Mouse (Mus musculus) cerebellum, postnatal 10 days (tissue): ENCODE data around the gene Gatd1.
"Not testable (repeated sequence)": the region's sequence is repeated elsewhere in the genome, so short reads cannot be mapped to it uniquely, and the experiment has no call there.

Experiments used
- DNase-seq, 2 experiments: peaks; one replicate each; pipeline ENCODE4 v3.0.0; 2021; ENCODE audit warnings: mixed read lengths in 2 of 2

Gene Gatd1

DNA sequence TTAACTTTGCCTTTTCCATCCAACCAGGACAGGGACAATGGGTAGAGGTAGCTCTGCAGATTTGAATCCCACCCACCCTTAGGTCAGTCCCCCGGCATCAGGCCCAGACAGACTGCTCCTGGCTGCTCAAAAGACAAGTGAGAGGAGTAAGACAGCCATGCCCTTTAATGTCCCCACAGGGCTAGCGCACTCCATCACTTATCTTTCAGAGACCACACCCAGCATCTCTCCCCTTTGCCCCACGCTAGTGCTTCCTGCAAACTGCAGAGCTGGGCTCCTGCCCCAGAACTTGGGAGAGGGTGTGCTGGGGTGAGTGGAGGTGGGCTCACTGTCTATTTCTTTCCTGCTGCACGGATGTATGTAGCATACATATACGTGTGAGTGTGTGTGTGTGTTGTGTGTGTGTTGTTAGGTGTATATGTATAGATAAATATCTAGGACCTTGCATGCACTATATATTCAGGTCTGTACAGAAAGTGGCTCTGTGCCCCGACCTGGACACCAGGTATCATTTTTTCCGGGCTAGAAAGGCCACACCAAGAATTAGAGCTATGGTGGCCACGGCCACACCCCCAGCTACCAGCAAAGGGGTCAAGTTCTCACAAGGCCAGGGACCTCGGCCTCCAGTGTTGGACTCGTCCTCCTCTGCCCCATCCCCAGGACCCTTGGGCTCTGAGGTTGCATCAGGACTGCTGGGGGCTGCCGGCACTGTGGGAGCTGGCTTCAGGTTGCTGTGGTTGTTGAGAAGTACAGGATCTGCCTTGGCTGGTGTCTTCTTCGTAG lies 13.2 kb upstream of the Gatd1 start:
- no peak for DNase-seq

- DNase-seq = no peak
These were observed 9.9 kb upstream of the Gatd1 start for GRCm38 (mm10) chr7:141423811-141424210.

DNA sequence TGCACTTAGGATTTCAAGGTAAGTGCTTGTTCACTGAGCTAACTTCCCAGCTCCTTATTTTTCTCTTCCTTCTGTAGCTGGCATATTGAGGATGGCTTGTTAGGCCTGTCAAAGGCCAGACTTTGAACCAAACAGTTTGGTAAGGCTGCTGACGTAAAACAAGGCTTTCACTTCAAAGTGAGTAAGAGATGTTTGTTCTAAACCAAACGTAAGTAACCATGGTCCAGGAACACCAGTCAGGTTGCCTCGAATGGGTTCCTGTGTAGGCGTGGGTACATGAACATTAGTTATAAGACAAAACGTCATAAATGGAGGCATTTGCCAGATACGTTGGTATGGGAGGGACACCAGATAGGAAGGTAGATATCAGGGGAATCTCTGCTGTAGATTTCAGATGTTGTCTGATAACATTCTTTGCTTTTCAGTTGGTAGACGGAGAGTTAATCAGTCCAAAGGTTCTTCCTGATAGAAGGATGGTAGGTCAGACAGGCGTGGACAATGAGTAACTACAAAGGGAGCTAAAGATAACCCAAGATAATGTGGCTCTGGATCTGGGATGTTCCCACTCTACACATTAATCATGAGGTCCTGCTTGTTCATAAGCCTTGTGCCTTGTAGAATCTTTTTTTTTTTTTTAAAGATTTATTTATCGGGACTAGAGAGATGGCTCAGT lies 6.2 kb upstream of the Gatd1 start:
- DNase-seq = no peak

- peak; percentile 69 to 74 for DNase-seq
These were observed 5.0 kb upstream of the Gatd1 start for GRCm38 (mm10) chr7:141418970-141419369.

GRCm38 (mm10) chr7:141417731-141418681 lies 4.1 kb upstream of the Gatd1 start:
- peak; percentile 46 to 49 for DNase-seq

DNA sequence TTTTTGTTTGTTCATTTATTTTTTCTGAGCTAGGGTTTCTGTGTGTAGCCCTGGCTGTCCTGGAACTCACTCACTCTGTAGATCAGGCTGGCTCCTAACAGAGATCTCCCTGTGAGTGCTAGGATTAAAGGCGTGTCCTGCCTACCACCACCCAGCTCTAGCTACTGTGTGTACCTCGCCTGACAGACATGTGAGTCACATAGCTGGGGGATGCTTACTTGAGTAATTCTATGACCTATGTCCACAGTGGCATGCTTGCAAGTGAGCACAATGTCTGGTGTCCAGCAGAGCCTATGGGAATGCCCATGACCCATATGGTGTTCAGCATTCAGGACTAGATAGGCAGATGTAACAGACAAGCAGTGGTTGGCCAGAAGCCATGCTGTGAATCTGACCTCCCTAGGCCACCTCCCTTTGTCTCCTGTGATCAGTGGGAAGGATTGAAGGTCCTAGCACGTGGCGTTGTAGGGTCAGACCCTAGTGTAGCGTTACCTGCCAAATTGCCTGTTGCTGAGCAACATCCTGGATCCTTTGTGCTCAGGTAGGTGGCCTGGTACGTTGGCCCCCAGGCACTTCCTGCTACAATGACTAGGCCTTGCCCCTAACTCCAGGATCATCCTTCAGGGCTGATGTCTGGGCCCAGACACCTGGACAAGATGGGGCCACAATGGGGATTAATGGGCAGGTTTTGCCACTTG lies 2.4 kb upstream of the Gatd1 start:
- peak in 1 of 2 experiments; percentile 31 for DNase-seq

- DNase-seq = no peak
These were observed 605 bp downstream of the Gatd1 start for GRCm38 (mm10) chr7:141413331-141413730.

- no peak for DNase-seq
These were observed 2.3 kb downstream of the Gatd1 start for GRCm38 (mm10) chr7:141411667-141412066.

DNA sequence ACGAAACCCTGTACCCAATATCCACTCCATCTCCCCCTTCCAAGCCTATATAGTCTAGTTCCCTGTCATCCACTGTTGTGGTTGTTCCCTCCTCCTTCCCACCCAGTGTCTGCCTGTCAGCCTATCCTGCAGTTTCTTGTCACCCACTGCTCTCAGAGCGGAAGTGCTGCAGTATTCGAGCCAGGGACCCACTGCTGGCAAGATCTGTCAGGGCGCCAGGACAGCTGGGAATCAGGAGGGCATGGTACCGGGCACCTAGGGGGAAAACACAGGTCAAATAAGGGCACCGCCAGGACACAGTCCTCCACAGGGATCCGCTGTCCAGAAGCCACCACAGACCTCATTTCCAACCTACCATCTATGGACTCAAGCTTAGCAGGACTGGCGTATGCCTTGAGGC lies 3.3 kb downstream of the Gatd1 start:
- peak; percentile 34 for DNase-seq

GRCm38 (mm10) chr7:141408833-141409232 lies 5.1 kb downstream of the Gatd1 start:
- DNase-seq = peak; percentile 96 to 98

- not testable (repeated sequence) for DNase-seq
These were observed 6.3 kb downstream of the Gatd1 start for GRCm38 (mm10) chr7:141407670-141408069.

- DNase-seq = no peak
These were observed 8.5 kb downstream of the Gatd1 start for GRCm38 (mm10) chr7:141405466-141405865.

DNA sequence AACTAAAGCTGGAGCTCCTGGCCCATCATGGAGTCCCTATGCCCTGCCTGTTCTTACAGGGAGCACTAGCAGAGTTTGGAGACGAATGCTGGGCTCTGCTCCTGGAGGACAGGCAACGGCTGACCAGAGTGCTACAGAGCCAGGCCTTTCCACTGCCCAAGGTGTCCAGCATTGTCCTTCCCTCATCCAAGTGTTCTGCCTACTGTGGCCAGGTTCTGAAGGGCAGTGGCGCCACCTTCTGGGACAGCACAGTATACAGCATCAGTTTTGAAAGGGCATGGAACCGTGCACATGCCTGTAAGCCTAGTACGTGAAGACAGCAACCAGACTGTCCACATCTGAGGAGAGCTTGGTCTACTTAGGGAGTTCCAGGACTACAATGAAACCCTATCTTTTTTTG lies 10.6 kb downstream of the Gatd1 start:
- peak; percentile 75 to 78 for DNase-seq

DNA sequence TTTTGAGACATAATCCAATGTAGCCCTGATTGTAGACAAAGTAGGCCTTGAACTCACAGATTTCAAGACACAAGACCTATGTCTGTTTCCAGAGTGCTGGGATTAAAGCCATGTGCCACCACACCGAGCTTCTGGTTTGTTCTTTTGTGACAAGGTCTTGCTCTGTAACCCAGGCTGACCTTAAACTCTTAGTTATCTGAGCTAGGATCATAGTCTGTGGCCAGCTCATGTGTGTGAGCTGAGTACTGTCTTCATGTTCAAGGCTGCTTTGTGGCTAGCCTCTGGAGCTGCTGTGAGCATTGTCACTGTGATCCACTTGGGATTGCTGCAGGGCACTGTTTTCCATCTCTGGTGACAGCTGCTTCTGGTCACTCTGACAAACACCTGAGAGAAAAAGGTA lies 18.6 kb downstream of the Gatd1 start:
- no peak for DNase-seq

DNA sequence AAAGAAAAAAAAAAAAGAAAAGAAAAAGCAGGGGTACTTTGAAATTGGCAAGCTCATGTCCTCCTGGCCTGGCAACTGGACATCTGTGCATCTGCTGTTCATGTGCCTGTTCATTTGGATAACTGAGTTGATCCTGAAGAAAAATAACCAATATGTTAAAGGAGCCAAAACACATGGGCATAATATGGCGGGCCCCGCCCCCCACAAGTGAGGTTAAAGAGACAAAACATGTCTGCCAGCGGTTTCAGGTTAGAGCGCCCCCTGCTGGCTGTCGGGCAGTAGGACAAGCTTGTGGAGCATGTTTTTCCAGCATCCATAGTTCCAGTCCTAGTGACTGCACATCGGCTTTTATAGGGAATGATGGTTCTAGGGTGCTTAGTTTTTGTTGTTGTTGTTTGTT lies 19.2 kb downstream of the Gatd1 start:
- peak; percentile 84 to 86 for DNase-seq

DNA sequence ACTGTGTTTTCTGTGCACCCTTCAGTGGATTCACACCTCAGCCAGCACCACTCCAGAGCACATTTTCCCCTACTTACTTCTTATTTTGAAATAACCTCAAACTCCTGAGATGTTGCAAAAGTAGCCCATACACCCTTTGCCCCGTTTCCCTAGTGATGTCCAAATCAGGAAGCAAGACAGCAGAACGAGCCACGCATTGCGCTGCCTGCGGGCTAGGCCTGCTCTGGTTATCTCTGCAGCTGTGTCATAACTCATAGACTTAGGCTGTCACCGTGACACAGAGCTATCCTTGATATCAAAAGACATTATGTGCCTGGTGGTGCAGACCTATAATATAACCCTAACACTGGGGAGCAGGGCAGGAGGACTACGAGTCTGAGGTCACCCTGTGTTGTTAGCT lies 19.8 kb downstream of the Gatd1 start:
- DNase-seq = no peak

DNA sequence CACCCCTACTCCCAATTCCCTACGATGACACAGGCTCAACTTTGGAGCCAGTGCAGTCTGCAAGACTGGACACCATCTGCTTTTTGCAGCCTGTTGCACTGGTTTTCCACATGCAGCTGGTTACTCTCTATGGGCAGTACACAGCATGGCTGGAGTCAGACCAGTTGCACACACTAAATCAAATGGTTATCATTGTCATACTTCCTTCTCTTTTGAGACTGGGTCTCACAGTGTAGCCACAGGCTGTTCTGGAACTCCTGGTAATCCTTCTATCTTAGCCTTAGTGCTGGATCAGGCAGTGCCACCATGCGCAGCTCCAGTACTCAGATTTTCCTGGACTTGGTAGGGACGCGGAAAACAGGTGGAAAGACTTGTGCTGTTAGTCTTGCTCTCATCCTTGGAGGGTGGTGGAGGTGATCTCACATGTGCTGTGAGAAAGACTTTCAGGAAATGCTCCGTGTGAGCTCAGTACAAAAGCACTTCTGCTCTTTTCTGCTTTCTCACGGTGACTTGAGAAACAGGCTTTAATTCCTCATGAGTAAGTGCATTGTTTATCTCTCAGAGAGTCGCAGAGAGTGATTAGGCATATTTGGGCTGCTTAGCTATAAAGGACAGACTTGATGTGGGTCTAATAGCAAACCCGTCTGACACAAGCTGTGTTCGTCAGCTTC lies 21.2 kb downstream of the Gatd1 start:
- DNase-seq = no peak

DNA sequence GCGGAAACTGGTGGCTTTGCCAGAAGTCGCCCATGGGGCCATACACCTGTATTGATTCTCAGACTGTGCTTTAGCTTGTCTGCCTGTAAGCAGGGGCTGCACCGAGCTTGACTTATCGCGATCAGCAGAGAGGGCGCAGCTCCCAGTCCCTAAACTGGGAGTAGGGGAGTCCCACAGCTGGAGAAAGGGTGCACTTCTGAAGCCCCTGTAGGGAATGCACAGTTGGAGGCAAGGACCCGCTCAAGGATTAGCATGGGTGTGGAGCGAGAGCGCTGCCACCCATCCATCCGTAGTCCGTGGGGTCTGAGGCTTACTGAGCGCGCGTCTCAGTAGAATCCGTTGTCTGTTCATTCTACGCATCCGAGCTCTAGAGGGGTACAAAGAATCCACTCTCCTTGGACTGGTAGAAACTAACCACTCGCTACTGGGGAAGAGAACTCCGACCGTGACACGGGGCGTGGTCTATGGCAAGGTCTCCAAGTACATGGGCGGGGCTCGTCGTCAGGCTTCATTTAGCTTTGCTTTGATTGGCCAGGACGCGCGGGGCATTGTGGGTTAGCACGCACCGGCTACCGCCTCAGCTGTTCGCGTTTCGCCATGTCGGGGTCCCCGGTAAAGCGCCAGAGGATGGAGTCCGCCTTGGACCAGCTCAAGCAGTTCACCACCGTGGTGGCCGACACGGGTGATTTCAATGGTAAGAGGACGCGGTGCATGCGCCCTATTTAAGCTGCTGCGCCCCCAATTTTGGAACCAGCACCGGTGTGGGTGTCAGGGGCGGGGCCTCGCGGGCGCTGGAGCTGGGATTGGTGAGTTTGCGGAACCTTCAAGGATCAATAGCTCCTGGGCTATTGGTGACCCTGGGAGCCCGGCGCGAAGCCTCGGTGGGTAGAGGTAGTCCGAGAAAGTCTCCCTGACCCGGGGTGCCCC lies 22.0 kb downstream of the Gatd1 start, which contains the start of gene Taldo1:
Taldo1 (plus strand) TSS at position 575 of the 927 bp plus-strand sequence.
- DNase-seq = peak; percentile 97 to 98

- DNase-seq = no peak
These were observed 23.3 kb downstream of the Gatd1 start for GRCm38 (mm10) chr7:141390326-141391259.
